Mouse (Mus musculus): ENCODE data around the gene Srsf9. TPM values are rescaled to one million over a fixed set of nuclear protein-coding genes. Genes with fewer than 3 reads are reported as not detected.

Gene Srsf9
- 46.0 and 49.0 TPM in 2 replicates for polyA plus RNA-seq (2012; rRNA removed)

DNA sequence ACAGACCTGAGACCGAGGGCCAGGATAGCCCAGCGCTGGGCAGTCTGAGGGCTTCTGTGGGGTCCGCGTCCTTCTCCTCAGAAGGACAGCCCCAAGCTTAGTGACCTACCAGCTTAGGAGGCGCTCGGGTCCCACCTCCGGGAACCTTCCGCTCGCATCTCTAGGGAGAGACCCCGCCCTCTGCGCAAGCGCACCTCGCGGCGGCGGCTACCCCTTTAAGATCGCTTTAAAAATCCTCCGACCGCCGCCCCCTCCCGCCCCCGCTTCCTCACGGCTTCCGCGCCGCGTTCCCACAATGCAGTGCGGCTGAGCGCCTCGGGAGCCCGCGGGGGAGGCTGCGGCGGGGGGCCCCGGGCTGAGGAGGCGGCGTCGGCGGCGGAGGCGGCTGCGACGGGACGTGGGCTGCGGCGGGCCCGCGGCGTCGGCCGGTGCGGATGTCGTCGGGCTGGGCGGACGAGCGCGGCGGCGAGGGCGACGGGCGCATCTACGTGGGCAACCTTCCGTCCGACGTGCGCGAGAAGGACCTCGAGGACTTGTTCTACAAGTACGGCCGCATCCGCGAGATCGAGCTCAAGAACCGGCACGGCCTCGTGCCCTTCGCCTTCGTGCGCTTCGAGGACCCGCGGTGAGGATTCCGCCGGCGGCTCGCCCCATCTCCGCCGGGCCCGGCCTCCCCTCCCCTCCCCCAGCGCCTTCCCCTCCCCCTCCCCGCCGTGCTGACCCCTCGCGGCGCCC lies at the start of gene Srsf9:
Gene Srsf9, plus strand, starts transcription at position 303 of the 735 bp plus-strand sequence.
- DNase-seq, result peak; percentile 94
- WGBS, result 1% methylated on average over 89 of the region's 97 CpGs
- peak; percentile 85 for TF ChIP-seq POLR2A (IDR thresholded peaks at IDR 0.05; ENCODE audit: borderline replicate concordance, extremely low read depth, low read depth, low read length)
- no peak for TF ChIP-seq CTCF (IDR thresholded peaks at IDR 0.05; ENCODE audit: insufficient read depth, low read length)

DNA sequence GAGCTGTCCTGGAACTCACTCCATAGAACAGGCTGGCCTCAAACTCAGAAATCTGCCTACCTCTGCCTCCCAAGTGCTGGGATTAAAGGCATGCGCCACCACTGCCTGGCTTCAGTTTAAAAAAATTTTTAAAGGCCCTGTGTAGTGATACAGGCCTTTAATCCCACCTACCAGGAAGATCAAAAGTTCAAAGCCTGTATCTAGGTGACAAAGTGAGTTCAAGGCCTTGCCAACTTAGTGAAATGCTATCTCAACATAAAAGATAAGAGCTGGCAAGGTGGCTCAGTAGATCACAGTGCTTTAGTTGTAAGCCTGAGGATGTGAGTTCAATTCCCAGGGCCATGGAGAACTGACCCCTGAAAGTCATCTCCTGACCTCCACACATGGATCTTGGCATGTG lies 48.9 kb upstream of the Srsf9 start:
- 83% methylated on average over 1 of the region's 1 CpGs for WGBS
- DNase-seq, result no peak
- H3K4me3 ChIP-seq (replicated peaks; ENCODE audit: extremely low read depth, low read depth, low read length), result no peak overlapping the region
- H3K4me1 ChIP-seq (ENCODE audit: control insufficient read depth, insufficient read depth, low read length), result peaks cover 4% of the 10 kb centered on the region
- TF ChIP-seq POLR2A (IDR thresholded peaks at IDR 0.05; ENCODE audit: borderline replicate concordance, extremely low read depth, low read depth, low read length) (no peak), CTCF (IDR thresholded peaks at IDR 0.05; ENCODE audit: insufficient read depth, low read length) (no peak)

More for the DNA sequence above, at the start of gene Srsf9:
- H3K4me1 ChIP-seq (ENCODE audit: control insufficient read depth, insufficient read depth, low read length), result peaks cover 5% of the 10 kb centered on the region
- H3K4me3 ChIP-seq (replicated peaks; ENCODE audit: extremely low read depth, low read depth, low read length), result peak within 1 kb of the TSS; percentile 81

DNA sequence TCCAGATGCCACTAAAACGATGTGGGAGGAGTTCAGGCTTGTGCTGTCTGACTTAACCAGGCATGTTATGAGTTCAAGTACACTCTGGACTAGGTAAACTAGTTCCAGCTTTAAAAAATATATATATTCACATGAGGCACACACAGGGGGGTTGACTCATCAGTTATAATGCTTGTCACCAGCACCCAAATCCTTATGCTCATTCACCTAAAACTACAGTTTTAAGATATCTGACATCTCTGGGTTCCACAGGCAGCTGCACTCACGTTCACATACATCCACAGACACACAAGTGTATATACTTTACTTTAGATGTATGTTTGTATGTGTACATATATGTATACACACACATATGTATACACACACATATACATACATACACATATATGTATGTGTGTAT lies 48.2 kb upstream of the Srsf9 start:
- 60% methylated on average over 2 of the region's 2 CpGs for WGBS

DNA sequence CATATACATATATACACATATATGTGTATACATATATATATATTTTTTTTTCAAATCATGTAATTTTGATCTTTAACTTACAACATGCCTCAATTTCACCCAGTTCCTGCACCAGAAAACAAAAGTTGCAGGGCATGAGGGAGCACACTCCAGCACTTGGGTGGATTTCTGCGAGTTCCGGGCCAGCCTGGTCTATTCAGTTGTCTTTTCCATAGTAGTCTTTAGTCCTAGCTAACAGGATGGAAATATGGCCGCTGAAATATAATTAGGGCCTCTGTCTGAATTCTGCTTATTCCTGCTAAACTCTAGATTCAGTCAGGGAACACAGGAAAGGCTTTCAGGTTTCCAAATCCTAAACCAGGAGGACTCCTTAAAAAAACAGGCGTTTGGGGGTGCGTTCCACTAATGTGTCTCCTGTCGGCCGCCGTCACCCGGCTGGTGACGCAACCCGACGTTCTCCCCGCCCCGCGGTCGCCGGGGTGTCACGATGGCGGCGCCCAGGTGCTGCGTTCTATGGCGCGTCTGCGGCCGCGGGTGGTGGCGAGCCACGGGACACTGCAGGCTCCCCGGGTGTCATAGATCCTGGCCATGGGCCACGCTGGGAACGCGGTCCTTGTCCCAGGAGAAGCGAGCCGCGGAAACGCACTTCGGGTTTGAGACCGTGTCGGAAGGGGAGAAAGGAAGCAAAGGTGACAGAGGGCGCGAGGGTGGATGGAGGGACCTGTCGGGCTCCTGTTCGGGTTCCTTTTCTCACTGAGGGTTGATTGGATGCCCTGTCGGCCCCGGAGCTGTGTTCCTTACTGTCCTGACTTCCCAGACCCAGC lies 47.5 kb upstream of the Srsf9 start, which contains the start of gene Coq5:
Gene Coq5, plus strand, starts transcription at position 441 of the 824 bp plus-strand sequence.
- H3K4me3 ChIP-seq (replicated peaks; ENCODE audit: extremely low read depth, low read depth, low read length), result peak within 1 kb of the TSS; percentile 89
- TF ChIP-seq POLR2A (IDR thresholded peaks at IDR 0.05; ENCODE audit: borderline replicate concordance, extremely low read depth, low read depth, low read length) (peak; percentile 58; the same call in 1 of the 2 replicates), CTCF (IDR thresholded peaks at IDR 0.05; ENCODE audit: insufficient read depth, low read length) (no peak)
- DNase-seq, result peak; percentile 90
- peaks cover 4% of the 10 kb centered on the region for H3K4me1 ChIP-seq (ENCODE audit: control insufficient read depth, insufficient read depth, low read length)
- WGBS, result 2% methylated on average over 45 of the region's 45 CpGs

More for the DNA sequence above, 48.2 kb upstream of the Srsf9 start:
- no peak for DNase-seq
- Histone ChIP-seq H3K4me1 (ENCODE audit: control insufficient read depth, insufficient read depth, low read length) (peaks cover 4% of the 10 kb centered on the region), H3K4me3 (replicated peaks; ENCODE audit: extremely low read depth, low read depth, low read length) (no peak overlapping the region)
- TF ChIP-seq POLR2A (IDR thresholded peaks at IDR 0.05; ENCODE audit: borderline replicate concordance, extremely low read depth, low read depth, low read length) (no peak), CTCF (IDR thresholded peaks at IDR 0.05; ENCODE audit: insufficient read depth, low read length) (no peak)

DNA sequence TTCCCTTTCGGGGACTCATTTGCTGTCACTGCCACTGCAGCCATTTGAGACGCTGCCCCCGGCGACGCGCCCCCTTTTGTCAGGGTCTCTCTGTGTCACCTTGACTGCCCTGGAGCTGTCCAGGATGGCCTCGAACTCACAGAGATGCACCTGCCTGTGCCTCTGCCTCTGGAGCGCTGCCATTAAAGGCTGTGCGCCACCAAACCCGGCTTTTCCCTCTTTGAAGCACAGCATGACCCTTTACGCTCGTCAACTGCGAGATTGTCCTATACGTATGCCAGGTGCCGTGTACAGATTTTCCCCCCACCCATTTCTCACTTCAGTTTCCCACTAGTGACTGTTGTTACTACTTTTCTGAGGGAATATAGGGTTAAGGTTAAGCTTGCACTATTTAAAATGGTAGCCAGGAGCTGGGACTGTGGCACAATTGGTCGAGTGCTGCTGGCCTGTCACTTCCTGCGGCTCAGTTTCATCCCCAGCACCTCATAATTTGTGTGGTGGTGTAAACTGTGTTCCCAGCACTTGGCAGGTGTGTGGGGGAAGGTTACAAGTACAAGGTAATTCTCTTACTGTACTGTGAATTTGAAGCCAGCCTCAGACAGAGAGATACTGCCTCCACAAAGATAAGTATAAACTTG lies 46.8 kb upstream of the Srsf9 start:
- TF ChIP-seq CTCF (IDR thresholded peaks at IDR 0.05; ENCODE audit: insufficient read depth, low read length), result no peak
- no peak for TF ChIP-seq POLR2A (IDR thresholded peaks at IDR 0.05; ENCODE audit: borderline replicate concordance, extremely low read depth, low read depth, low read length)
- 2% methylated on average over 17 of the region's 17 CpGs for WGBS
- DNase-seq, result no peak
- Histone ChIP-seq H3K4me1 (ENCODE audit: control insufficient read depth, insufficient read depth, low read length) (peaks cover 4% of the 10 kb centered on the region), H3K4me3 (replicated peaks; ENCODE audit: extremely low read depth, low read depth, low read length) (peak overlapping the region; percentile 89)

DNA sequence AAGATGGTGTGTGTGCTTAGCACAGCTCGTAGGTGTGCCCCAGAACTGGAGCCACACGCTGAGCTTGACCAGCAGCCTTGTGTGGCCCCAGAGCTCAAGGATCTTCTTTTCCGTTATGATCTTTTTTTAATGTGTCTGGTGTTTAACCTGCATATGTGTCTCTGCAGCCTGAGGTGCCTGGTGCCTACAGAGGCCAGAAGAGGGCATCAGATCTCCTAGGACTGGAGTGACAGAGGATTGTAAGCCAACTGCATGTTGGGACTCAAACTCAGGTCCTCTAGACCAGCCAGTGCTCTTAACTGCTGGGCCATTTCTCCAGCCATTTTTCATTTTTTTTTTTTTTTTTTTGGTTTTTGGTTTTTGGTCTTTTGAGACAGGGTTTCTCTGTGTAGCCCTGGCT lies 42.2 kb upstream of the Srsf9 start:
- H3K4me3 ChIP-seq (replicated peaks; ENCODE audit: extremely low read depth, low read depth, low read length), result no peak overlapping the region
- peaks cover 4% of the 10 kb centered on the region for H3K4me1 ChIP-seq (ENCODE audit: control insufficient read depth, insufficient read depth, low read length)
- TF ChIP-seq POLR2A (IDR thresholded peaks at IDR 0.05; ENCODE audit: borderline replicate concordance, extremely low read depth, low read depth, low read length) (no peak), CTCF (IDR thresholded peaks at IDR 0.05; ENCODE audit: insufficient read depth, low read length) (peak; percentile 49)
- 87% methylated on average over 3 of the region's 3 CpGs for WGBS
- DNase-seq, result no peak

DNA sequence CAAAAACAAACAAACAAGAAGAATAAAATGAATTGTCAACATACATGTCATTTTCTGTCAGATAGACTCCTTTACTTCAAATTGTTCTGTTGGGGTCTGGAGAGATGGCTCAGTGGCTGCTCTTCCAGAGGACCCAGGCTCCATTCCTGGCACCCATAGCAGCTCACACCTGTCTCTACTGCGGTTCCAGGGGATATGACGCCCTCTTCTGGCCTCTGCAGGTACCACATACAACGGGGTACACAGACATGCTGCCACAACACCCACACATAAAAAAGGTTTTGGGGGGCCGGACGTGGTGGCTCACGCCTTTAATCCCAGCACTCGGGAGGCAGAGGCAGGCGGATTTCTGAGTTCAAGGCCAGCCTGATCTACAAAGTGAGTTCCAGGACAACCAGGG lies 32.8 kb upstream of the Srsf9 start:
- TF ChIP-seq CTCF (IDR thresholded peaks at IDR 0.05; ENCODE audit: insufficient read depth, low read length) (no peak), POLR2A (IDR thresholded peaks at IDR 0.05; ENCODE audit: borderline replicate concordance, extremely low read depth, low read depth, low read length) (no peak)
- Histone ChIP-seq H3K4me1 (ENCODE audit: control insufficient read depth, insufficient read depth, low read length) (peaks cover 10% of the 10 kb centered on the region), H3K4me3 (replicated peaks; ENCODE audit: extremely low read depth, low read depth, low read length) (no peak overlapping the region)
- 94% methylated on average over 8 of the region's 8 CpGs for WGBS
- DNase-seq, result no peak

DNA sequence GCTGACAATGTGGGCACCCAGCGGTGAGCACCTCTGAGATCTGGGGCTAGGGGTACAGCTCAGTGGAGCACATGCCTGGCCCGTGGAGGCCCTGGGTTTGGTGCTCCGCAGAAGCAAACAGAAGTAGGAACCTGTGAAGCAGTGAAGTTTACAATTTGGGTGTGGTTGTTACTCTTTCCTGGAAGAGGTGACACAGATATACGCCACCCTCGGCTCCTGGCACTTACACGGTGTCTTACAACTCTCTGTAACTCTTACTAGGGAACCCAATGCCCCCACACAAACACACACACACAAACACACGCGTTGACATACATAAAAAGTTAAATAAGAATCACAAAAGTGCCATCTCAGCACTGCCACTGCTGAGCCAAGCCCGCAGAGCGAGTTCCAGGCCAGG lies 30.6 kb upstream of the Srsf9 start:
- H3K4me1 ChIP-seq (ENCODE audit: control insufficient read depth, insufficient read depth, low read length), result peaks cover 13% of the 10 kb centered on the region
- DNase-seq, result no peak
- 50% methylated on average over 10 of the region's 10 CpGs for WGBS

More for the DNA sequence above, 30.6 kb upstream of the Srsf9 start:
- no peak for TF ChIP-seq CTCF (IDR thresholded peaks at IDR 0.05; ENCODE audit: insufficient read depth, low read length)
- no peak for TF ChIP-seq POLR2A (IDR thresholded peaks at IDR 0.05; ENCODE audit: borderline replicate concordance, extremely low read depth, low read depth, low read length)
- no peak overlapping the region for H3K4me3 ChIP-seq (replicated peaks; ENCODE audit: extremely low read depth, low read depth, low read length)

Measured in lung, adult 2 months (tissue).